Mouse (Mus musculus) heart, embryonic 16.5 days (tissue): ENCODE measurements around the gene Hebp1. TPM values are rescaled to one million over a fixed set of nuclear protein-coding genes. Genes with fewer than 3 reads are reported as not detected.

Experiments used
- ATAC-seq: fragments of 200-750 bp; cut with Nextera tagmentation; replicated peaks from 2 replicates; pipeline ENCODE4 v1.8.0; 2017; ENCODE audit warnings: moderate number of reproducible peaks; ENCODE audit not compliant: insufficient read depth, low FRiP score; ENCODE audit errors: extremely low read depth
- H3K27ac ChIP-seq: fragments of 300-500 bp; sonication (generic); 2 replicates; pipeline ENCODE4 v1.5.1; 2014; ENCODE audit warnings: mild to moderate bottlenecking, low read length, control low read depth, moderate library complexity
- H3K27me3 ChIP-seq: fragments of 300-500 bp; sonication (generic); 2 replicates; pipeline ENCODE4 v1.6.1; 2014; ENCODE audit warnings: low read length, mixed read lengths; ENCODE audit not compliant: control insufficient read depth, insufficient read depth
- H3K36me3 ChIP-seq: fragments of 300-500 bp; sonication (generic); 2 replicates; pipeline ENCODE4 v1.6.1; 2014; ENCODE audit not compliant: control insufficient read depth, insufficient read depth
- H3K4me1 ChIP-seq: fragments of 300-500 bp; sonication (generic); 2 replicates; pipeline ENCODE4 v1.6.1; 2014; ENCODE audit warnings: low read length, mixed read lengths; ENCODE audit not compliant: control insufficient read depth, insufficient read depth
- H3K4me2 ChIP-seq: fragments of 300-500 bp; sonication (generic); 2 replicates; pipeline ENCODE4 v1.6.1; 2014; ENCODE audit warnings: low read depth, mild to moderate bottlenecking, control low read depth, low read length
- H3K4me3 ChIP-seq: fragments of 300-500 bp; sonication (generic); 2 replicates; pipeline ENCODE4 v1.5.1; 2014; ENCODE audit warnings: mild to moderate bottlenecking, control low read depth, low read length
- H3K9ac ChIP-seq: fragments of 300-500 bp; sonication (generic); 2 replicates; pipeline ENCODE4 v1.6.1; 2014; ENCODE audit warnings: low read length, control low read depth
- H3K9me3 ChIP-seq: fragments of 300-500 bp; sonication (generic); replicated peaks from 2 replicates; pipeline ENCODE4 v1.6.1; 2016; ENCODE audit warnings: low read length; ENCODE audit not compliant: control insufficient read depth
- WGBS: fragments of 180-500 bp; shearing (Covaris S2); extraction: QIAGEN DNeasy Blood & Tissue Kit; methylation state at CpG from one replicate; pipeline ENCODE4 v1.1.7; 2014; 5-methylcytosine and 5-hydroxymethylcytosine counted together
- polyA plus RNA-seq: library from polyadenylated mRNA; unstranded; fragments of >200 nt; fragmentation: Nextera tagmentation; extraction: Ambion mirVana; gene quantifications from 2 replicates; pipeline ENCODE4 v1.2.1, GENCODE M21; 2015

The Hebp1 gene
- polyA plus RNA-seq, 1 experiment from 2014 or later = 15.1 TPM

DNA sequence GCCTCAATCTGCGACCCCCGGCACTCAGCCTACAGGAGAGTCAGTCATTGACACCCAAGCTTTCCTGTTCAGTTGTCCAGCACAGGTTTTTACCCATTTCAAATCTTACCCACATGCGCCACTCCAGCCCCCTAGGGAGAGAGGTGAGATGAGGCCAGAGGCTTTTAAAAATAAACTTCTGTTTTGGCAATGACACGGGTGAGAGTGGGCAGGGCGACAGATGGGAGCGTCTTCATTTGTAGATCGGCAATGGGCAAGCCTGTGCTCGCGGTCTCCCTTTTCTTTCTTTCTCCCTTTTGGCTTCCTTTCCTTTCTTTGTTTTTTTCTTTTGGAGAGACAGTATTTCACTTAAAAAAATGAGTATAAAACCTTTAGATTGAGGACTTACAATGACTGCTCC lies 64.3 kb downstream of the Hebp1 start:
- Histone ChIP-seq H3K4me2 (no peak overlapping the region), H3K4me3 (no peak overlapping the region), H3K9ac (no peak overlapping the region), H3K27ac (no peak overlapping the region), H3K4me1 (peaks cover 7% of the 10 kb centered on the region; the same call in 1 of the 2 replicates), H3K27me3 (no peaks in the 10 kb centered on the region), H3K9me3 (no peaks in the 10 kb centered on the region), H3K36me3 (no peaks in the 10 kb centered on the region)
- 92% methylated on average over 9 of the region's 9 CpGs for WGBS
- no peak for ATAC-seq

DNA sequence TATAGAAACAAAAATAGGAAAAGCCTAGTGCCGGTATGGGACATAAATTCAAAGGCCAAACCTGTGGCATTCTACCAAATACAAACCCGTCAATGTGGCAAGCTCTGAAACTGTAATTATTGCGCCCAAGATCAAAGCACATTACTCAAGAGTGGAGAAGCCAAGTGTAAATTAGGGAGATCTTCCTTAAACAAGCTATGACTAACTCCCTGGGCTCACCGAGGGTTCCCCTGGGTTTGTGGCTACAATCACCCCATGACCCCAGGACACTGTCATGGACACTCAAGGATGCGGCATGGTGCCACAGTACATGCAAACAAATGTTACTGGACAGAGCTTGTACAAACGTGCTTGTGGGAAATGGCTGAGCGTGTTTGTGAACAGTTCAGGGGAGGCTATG lies 64.7 kb downstream of the Hebp1 start:
- 90% methylated on average over 7 of the region's 7 CpGs for WGBS
- no peak for ATAC-seq
- no peak overlapping the region for H3K4me3 ChIP-seq

DNA sequence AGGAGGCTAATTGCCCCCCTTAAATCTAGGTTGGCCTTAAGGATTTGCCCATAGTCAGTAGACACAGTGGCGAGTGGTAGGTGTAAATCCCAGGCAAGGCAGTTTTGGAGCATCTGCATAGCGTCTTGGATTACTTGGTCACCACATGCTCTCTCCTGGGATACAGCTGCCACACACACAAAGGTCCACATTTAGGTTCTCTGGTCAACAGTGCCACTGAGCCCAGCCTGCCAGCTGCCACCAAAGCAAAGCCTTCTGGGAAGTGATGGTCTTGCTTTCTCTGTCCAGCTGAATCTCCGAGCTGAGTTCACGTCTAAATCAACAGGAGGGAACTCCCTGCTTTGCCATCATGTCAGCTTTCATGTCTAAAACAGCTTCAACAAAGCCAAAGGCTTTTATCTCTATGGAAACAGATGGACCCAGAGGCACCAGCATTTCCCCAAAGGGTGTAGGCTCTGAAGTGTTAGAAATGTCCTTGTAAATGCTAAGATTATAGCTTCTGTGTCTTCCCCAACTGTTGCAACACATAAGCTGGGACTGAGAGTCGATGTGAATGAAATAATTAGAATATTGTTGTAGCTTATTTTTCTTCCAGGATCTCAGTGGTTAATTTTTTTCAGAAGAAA lies 73.0 kb downstream of the Hebp1 start:
- no peak for ATAC-seq
- 63% methylated on average over 5 of the region's 5 CpGs for WGBS

More for the DNA sequence above, 64.7 kb downstream of the Hebp1 start:
- Histone ChIP-seq H3K4me2 (no peak overlapping the region), H3K4me1 (peaks cover 7% of the 10 kb centered on the region; the same call in 1 of the 2 replicates), H3K27ac (no peak overlapping the region), H3K27me3 (no peaks in the 10 kb centered on the region), H3K9ac (no peak overlapping the region), H3K36me3 (no peaks in the 10 kb centered on the region), H3K9me3 (no peaks in the 10 kb centered on the region)

DNA sequence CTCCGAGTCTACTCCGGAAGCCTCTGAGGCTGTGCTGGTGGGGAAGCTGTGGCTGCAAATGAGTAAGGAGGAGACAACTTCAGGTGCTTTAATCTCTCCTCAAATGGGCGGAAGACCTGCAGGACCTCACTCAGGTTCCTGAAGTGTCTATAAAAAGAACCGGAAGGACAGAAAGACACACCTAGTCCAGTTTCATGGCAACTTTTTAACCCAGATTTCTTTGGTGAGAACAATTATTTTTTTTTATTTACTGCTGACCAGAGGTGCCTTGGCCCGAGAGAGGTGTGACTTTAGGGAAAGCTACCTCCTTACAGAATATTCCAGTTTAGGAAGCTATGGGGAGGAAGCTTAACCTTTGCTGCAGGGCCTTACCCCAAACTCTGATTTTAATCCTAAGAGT lies 79.6 kb downstream of the Hebp1 start, which contains the start of gene Gprc5d:
Gene Gprc5d, minus strand, starts transcription at position 101 of the 400 bp plus-strand sequence.
- 79% methylated on average over 5 of the region's 5 CpGs for WGBS
- H3K27me3 ChIP-seq = no peaks in the 10 kb centered on the region
- H3K9me3 ChIP-seq = peaks cover 2% of the 10 kb centered on the region; the same call in 1 of the 2 replicates
- no peaks in the 10 kb centered on the region for H3K4me1 ChIP-seq
- H3K9ac ChIP-seq = no peak within 1 kb of the TSS
- ATAC-seq = no peak
- H3K27ac ChIP-seq = no peak within 1 kb of the TSS
- H3K4me2 ChIP-seq = no peak within 1 kb of the TSS
- H3K4me3 ChIP-seq = no peak within 1 kb of the TSS
- no peaks in the 10 kb centered on the region for H3K36me3 ChIP-seq

More for the DNA sequence above, 73.0 kb downstream of the Hebp1 start:
- Histone ChIP-seq H3K27me3 (no peaks in the 10 kb centered on the region), H3K4me2 (no peak overlapping the region), H3K9me3 (no peaks in the 10 kb centered on the region), H3K27ac (no peak overlapping the region), H3K4me3 (no peak overlapping the region), H3K36me3 (no peaks in the 10 kb centered on the region), H3K9ac (no peak overlapping the region), H3K4me1 (no peaks in the 10 kb centered on the region)

DNA sequence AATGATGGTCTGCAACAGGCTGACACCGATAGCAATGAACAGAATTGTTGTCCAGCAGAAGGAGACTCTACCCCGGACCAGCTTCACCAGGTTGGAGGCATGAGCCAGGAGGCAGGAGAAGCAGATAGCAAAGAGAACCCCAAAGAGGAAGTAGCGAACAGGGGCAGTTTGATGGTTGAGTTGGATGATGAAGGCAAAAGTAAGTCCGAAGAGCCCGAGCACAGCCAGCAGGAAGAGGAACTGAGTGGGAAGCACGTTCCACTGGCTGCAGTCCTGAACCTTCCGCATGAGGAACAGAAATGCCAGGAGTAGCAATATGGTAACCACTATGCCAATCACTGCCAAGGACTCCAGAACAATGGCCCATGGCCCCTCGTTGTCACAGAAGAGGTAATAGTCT lies 81.3 kb downstream of the Hebp1 start:
- WGBS = 86% methylated on average over 8 of the region's 8 CpGs
- no peaks in the 10 kb centered on the region for H3K36me3 ChIP-seq
- no peak overlapping the region for H3K9ac ChIP-seq
- H3K27ac ChIP-seq = no peak overlapping the region
- no peaks in the 10 kb centered on the region for H3K27me3 ChIP-seq
- peaks cover 2% of the 10 kb centered on the region; the same call in 1 of the 2 replicates for H3K9me3 ChIP-seq
- no peaks in the 10 kb centered on the region for H3K4me1 ChIP-seq
- H3K4me2 ChIP-seq = no peak overlapping the region
- ATAC-seq = no peak
- no peak overlapping the region for H3K4me3 ChIP-seq

DNA sequence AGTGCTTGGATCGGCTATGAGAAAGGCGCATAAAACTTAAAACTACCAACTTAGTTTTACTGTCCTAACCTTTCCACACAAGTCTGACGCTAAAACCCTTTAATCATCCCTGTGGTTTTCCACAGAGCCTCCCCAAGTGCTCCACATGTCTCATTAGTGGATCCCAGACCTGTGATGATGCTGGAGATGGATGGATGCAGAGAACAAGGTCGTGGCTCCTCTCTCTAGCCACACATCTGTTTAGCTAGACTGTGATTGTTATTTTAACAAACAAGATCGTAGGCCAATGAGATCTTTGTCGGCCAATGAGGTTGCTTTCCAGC lies 84.7 kb downstream of the Hebp1 start:
- Histone ChIP-seq H3K27me3 (no peaks in the 10 kb centered on the region), H3K9me3 (no peaks in the 10 kb centered on the region), H3K36me3 (no peaks in the 10 kb centered on the region), H3K27ac (no peak overlapping the region), H3K4me1 (no peaks in the 10 kb centered on the region), H3K9ac (no peak overlapping the region), H3K4me2 (no peak overlapping the region), H3K4me3 (no peak overlapping the region)
- ATAC-seq = no peak
- 30% methylated on average over 6 of the region's 6 CpGs for WGBS

DNA sequence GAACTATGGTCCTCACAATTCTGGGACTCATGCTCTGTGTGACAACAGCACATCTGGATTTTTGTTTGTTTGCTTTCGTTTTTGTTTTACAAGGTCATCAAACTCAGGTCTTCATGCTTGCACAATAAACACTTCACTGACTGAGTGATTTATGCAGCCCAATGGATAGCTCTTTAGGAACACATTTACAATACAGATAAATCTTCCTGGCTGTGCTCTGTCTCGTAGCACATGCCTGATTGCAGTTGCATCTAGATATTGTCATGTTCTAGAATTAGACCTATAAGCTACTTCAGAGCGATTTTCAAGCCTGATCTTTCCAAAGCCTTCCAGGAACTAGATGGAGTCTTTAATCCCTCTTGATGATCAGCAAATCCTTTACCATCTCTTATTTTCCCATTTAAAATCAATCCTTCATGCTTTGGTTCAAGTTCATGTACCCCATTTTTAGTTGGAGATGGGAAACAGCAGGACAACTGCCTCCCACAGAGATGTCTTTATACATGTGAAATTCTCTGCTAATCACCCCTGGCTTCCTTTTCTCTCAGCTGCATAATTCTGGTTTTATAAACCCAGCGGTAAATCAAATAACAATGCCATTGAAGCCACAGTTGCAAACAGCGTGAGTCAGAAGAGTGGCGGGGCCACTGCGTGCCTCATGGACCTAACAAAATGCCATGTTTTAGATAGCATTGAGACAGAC lies 85.3 kb downstream of the Hebp1 start:
- 33% methylated on average over 7 of the region's 7 CpGs for WGBS
- no peak overlapping the region for H3K27ac ChIP-seq
- ATAC-seq = no peak
- H3K36me3 ChIP-seq = no peaks in the 10 kb centered on the region
- no peaks in the 10 kb centered on the region for H3K4me1 ChIP-seq
- H3K4me3 ChIP-seq = no peak overlapping the region
- no peaks in the 10 kb centered on the region for H3K27me3 ChIP-seq
- H3K9ac ChIP-seq = no peak overlapping the region
- no peaks in the 10 kb centered on the region for H3K9me3 ChIP-seq
- H3K4me2 ChIP-seq = no peak overlapping the region

DNA sequence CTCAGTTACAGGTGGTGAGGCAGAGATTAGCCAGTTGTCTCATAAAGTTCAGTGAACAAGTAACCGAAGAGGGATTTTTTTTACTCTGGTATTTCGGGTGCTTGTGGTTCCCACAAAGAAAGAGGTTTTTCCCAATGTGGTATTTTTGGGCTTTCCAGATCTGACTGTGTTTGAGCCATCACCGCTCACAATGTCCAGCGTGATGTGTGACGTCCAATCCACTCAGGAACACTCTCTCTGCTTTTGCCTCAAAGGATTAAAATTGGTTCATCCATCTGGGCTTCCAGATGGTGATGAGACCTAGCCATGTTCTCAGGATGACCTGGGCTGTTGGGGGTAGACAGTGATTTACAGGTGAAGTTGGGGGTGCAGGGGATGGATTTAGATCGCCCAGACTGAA lies 90.8 kb downstream of the Hebp1 start:
- no peak overlapping the region for H3K4me3 ChIP-seq
- H3K27ac ChIP-seq = no peak overlapping the region
- no peaks in the 10 kb centered on the region for H3K4me1 ChIP-seq
- H3K36me3 ChIP-seq = no peaks in the 10 kb centered on the region
- 86% methylated on average over 6 of the region's 6 CpGs for WGBS
- no peaks in the 10 kb centered on the region for H3K27me3 ChIP-seq
- H3K4me2 ChIP-seq = no peak overlapping the region
- no peak overlapping the region for H3K9ac ChIP-seq
- H3K9me3 ChIP-seq = no peaks in the 10 kb centered on the region
- ATAC-seq = no peak

DNA sequence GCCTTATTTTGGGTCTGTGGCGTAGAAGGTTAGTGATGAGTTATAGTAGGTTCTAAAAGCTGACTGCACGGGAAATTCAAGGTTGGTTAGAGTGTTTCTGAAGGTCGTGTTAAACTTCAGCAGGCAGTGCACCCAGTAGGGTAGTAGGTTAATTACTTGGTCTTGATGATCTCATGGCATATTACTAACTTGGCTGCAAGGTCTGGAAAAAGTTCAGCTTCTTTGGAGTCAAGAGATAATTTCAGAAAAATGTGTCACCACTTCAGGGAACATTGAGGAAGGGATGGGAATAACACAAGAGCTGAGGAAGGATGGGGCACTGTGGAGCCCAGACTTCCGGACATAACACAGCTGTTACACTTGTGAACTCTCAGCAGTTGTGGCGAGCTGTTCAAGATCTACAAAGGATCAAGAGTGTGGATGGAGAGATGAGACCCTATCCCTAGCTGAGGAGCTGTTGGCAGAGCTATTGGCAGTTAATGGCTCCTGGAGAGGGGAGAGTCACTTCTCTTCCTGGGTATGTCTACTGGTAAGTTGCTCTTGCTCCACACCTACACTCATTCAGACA lies 95.0 kb downstream of the Hebp1 start:
- WGBS = 67% methylated on average over 5 of the region's 5 CpGs
- no peak overlapping the region for H3K4me2 ChIP-seq
- H3K9ac ChIP-seq = no peak overlapping the region
- no peaks in the 10 kb centered on the region for H3K9me3 ChIP-seq
- H3K27ac ChIP-seq = no peak overlapping the region
- H3K4me3 ChIP-seq = no peak overlapping the region
- no peaks in the 10 kb centered on the region for H3K27me3 ChIP-seq
- no peaks in the 10 kb centered on the region for H3K36me3 ChIP-seq
- ATAC-seq = no peak
- no peaks in the 10 kb centered on the region for H3K4me1 ChIP-seq
